Mouse (Mus musculus): Measurements from ENCODE around the gene Gpank1. TPM values are rescaled to one million over a fixed set of nuclear protein-coding genes. Genes with fewer than 3 reads are reported as not detected.

Gene Gpank1
- polyA plus RNA-seq, 1 experiment from 2014 or later: 25.2 TPM

GRCm38 (mm10) chr17:35104754-35105153 lies 16.5 kb upstream of the Gpank1 start:
- peak overlapping the region; percentile 27 for H3K4me2 ChIP-seq
- WGBS: 44% methylated on average over 6 of the region's 6 CpGs
- H3K27ac ChIP-seq (ENCODE audit: low read depth, low read length): peak overlapping the region; percentile 73
- DNase-seq (ENCODE audit: low spot score) (no peak), ATAC-seq (replicated peaks; ENCODE audit: low FRiP score) (peak; percentile 85)
- H3K36me3 ChIP-seq (ENCODE audit: control insufficient read depth, insufficient read depth, low read length): peaks cover 30% of the 10 kb centered on the region
- no peaks in the 10 kb centered on the region for H3K27me3 ChIP-seq (replicated peaks; ENCODE audit: control insufficient read depth, insufficient read depth, low read length)
- H3K9ac ChIP-seq (ENCODE audit: low read depth, low read length): peak overlapping the region; percentile 52
- H3K9me3 ChIP-seq (ENCODE audit: control insufficient read depth, low read length): no peaks in the 10 kb centered on the region
- H3K4me3 ChIP-seq (ENCODE audit: low read depth, low read length): no peak overlapping the region
- H3K4me1 ChIP-seq (replicated peaks; ENCODE audit: control insufficient read depth, insufficient read depth, low read length): peaks cover 41% of the 10 kb centered on the region

DNA sequence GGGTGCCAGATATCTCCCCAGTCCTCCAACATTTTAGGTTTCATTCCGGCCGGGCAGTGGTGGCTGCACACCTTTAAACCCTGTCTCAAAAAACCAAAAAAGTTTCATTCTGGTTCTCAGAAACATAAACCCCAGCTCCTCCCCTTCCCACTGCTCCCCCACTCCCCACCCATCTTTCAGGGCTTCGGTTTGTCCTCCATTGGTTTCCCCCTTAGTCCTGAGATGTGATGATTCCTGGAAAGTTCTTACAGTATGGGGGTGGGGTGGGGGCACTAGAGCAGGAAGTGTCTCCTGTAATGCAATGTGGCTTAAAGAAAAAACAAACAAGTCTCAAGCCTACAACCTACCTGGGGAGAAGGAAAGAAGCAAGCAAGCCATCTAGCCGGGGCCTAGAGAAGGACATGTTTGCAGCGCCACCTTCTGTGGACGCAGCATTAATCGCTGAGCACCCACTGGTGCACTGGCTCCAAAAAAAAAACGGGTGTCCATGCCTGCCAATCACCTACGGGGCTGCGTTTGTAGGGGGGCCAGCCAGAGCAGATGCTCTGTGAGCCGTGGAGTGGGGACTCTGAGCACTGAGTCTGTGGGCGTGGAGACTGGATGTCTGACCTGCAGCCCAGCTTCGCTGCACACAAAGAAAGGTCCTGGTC lies 15.4 kb upstream of the Gpank1 start:
- H3K4me2 ChIP-seq: peak overlapping the region; percentile 27

GRCm38 (mm10) chr17:35106522-35106921 lies 14.7 kb upstream of the Gpank1 start:
- no peak overlapping the region; the same call in 1 of the 2 replicates for H3K4me2 ChIP-seq
- no peak overlapping the region for H3K27ac ChIP-seq (ENCODE audit: low read depth, low read length)
- ATAC-seq (replicated peaks; ENCODE audit: low FRiP score): no peak
- 71% methylated on average over 3 of the region's 3 CpGs for WGBS
- H3K4me1 ChIP-seq (replicated peaks; ENCODE audit: control insufficient read depth, insufficient read depth, low read length): peaks cover 41% of the 10 kb centered on the region
- no peak overlapping the region for H3K9ac ChIP-seq (ENCODE audit: low read depth, low read length)
- H3K4me3 ChIP-seq (ENCODE audit: low read depth, low read length): no peak overlapping the region
- peaks cover 19% of the 10 kb centered on the region for H3K36me3 ChIP-seq (ENCODE audit: control insufficient read depth, insufficient read depth, low read length)
- H3K9me3 ChIP-seq (ENCODE audit: control insufficient read depth, low read length): no peaks in the 10 kb centered on the region
- H3K27me3 ChIP-seq (replicated peaks; ENCODE audit: control insufficient read depth, insufficient read depth, low read length): no peaks in the 10 kb centered on the region
- no peak for DNase-seq (ENCODE audit: low spot score)

More for the DNA sequence above, 15.4 kb upstream of the Gpank1 start:
- Histone ChIP-seq H3K36me3 (ENCODE audit: control insufficient read depth, insufficient read depth, low read length) (peaks cover 26% of the 10 kb centered on the region), H3K9me3 (ENCODE audit: control insufficient read depth, low read length) (no peaks in the 10 kb centered on the region), H3K9ac (ENCODE audit: low read depth, low read length) (peak overlapping the region; percentile 7; the same call in 1 of the 2 replicates), H3K4me3 (ENCODE audit: low read depth, low read length) (no peak overlapping the region), H3K4me1 (replicated peaks; ENCODE audit: control insufficient read depth, insufficient read depth, low read length) (peaks cover 41% of the 10 kb centered on the region), H3K27me3 (replicated peaks; ENCODE audit: control insufficient read depth, insufficient read depth, low read length) (no peaks in the 10 kb centered on the region), H3K27ac (ENCODE audit: low read depth, low read length) (peak overlapping the region; percentile 57)
- 30% methylated on average over 13 of the region's 13 CpGs for WGBS
- no peak for DNase-seq (ENCODE audit: low spot score)
- ATAC-seq (replicated peaks; ENCODE audit: low FRiP score): peak; percentile 53; the same call in 1 of the 2 replicates

DNA sequence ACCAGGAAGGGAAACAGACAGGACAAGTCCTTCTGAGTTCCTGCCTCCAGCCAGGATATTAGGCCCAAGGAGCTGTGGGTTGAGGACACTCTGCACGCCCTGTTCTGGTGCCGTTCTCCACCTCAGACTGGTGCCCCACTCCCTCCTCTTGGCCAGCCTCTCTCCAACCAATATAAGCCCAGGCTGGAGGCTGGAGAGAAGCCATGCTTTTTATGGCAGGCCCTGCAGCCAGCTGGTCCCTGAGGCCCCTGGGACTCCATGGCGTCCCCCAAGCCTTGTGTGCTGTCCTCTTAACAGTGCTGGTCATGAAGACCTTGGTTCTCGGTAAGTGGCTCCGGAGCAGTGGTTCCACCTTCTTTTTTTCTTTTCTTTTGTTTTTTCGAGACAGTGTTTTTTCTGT lies 13.2 kb upstream of the Gpank1 start, which contains the start of gene Ly6g5c:
Gene Ly6g5c, plus strand, starts transcription at position 183 of the 400 bp plus-strand sequence.
- 84% methylated on average over 6 of the region's 6 CpGs for WGBS
- Histone ChIP-seq H3K36me3 (ENCODE audit: control insufficient read depth, insufficient read depth, low read length) (peaks cover 5% of the 10 kb centered on the region; the same call in 1 of the 2 replicates), H3K27me3 (replicated peaks; ENCODE audit: control insufficient read depth, insufficient read depth, low read length) (no peaks in the 10 kb centered on the region), H3K9ac (ENCODE audit: low read depth, low read length) (no peak within 1 kb of the TSS), H3K4me1 (replicated peaks; ENCODE audit: control insufficient read depth, insufficient read depth, low read length) (peaks cover 32% of the 10 kb centered on the region), H3K4me3 (ENCODE audit: low read depth, low read length) (no peak within 1 kb of the TSS), H3K9me3 (ENCODE audit: control insufficient read depth, low read length) (no peaks in the 10 kb centered on the region), H3K27ac (ENCODE audit: low read depth, low read length) (no peak within 1 kb of the TSS), H3K4me2 (no peak within 1 kb of the TSS)
- no peak for DNase-seq (ENCODE audit: low spot score)
- no peak for ATAC-seq (replicated peaks; ENCODE audit: low FRiP score)

DNA sequence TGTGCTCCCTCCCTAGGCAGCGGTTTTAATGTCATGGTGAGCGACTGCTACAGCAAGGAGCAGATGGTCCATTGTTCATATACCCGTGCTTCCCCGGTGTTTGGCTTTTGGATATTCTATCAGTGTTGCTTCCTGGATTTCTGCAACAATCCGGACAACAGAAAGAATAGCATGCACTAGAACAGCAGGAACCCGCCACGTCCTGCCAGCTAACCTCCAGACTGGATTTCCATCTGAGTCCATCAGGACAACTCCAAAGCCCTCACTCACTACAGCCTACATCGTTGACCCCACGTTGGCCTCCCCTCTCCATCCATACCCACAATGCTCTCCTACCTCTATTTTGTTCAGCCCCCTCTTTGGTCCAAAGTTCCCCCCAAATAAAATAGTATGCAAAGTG lies 9.5 kb upstream of the Gpank1 start:
- 72% methylated on average over 9 of the region's 9 CpGs for WGBS
- DNase-seq (ENCODE audit: low spot score): no peak

GRCm38 (mm10) chr17:35115046-35116019 lies 5.9 kb upstream of the Gpank1 start, which contains the start of gene Ly6g5b:
TSS of gene Ly6g5b (minus strand) at chr17:35115428.
- no peak within 1 kb of the TSS for H3K27ac ChIP-seq (ENCODE audit: low read depth, low read length)
- H3K4me2 ChIP-seq: no peak within 1 kb of the TSS
- H3K9ac ChIP-seq (ENCODE audit: low read depth, low read length): no peak within 1 kb of the TSS
- ATAC-seq (replicated peaks; ENCODE audit: low FRiP score): peak; percentile 34; the same call in 1 of the 2 replicates
- H3K4me3 ChIP-seq (ENCODE audit: low read depth, low read length): no peak within 1 kb of the TSS
- H3K9me3 ChIP-seq (ENCODE audit: control insufficient read depth, low read length): no peaks in the 10 kb centered on the region
- H3K4me1 ChIP-seq (replicated peaks; ENCODE audit: control insufficient read depth, insufficient read depth, low read length): peaks cover 5% of the 10 kb centered on the region; the same call in 1 of the 2 replicates
- DNase-seq (ENCODE audit: low spot score): no peak
- H3K36me3 ChIP-seq (ENCODE audit: control insufficient read depth, insufficient read depth, low read length): peaks cover 21% of the 10 kb centered on the region
- no peaks in the 10 kb centered on the region for H3K27me3 ChIP-seq (replicated peaks; ENCODE audit: control insufficient read depth, insufficient read depth, low read length)
- 79% methylated on average over 8 of the region's 8 CpGs for WGBS

More for the DNA sequence above, 9.5 kb upstream of the Gpank1 start:
- Histone ChIP-seq H3K9ac (ENCODE audit: low read depth, low read length) (no peak overlapping the region), H3K9me3 (ENCODE audit: control insufficient read depth, low read length) (no peaks in the 10 kb centered on the region), H3K36me3 (ENCODE audit: control insufficient read depth, insufficient read depth, low read length) (peaks cover 2% of the 10 kb centered on the region; the same call in 1 of the 2 replicates), H3K4me3 (ENCODE audit: low read depth, low read length) (no peak overlapping the region), H3K4me1 (replicated peaks; ENCODE audit: control insufficient read depth, insufficient read depth, low read length) (no peaks in the 10 kb centered on the region), H3K4me2 (no peak overlapping the region), H3K27me3 (replicated peaks; ENCODE audit: control insufficient read depth, insufficient read depth, low read length) (no peaks in the 10 kb centered on the region), H3K27ac (ENCODE audit: low read depth, low read length) (no peak overlapping the region)
- ATAC-seq (replicated peaks; ENCODE audit: low FRiP score): no peak

GRCm38 (mm10) chr17:35120745-35121142 lies 511 bp upstream of the Gpank1 start:
- no peaks in the 10 kb centered on the region for H3K27me3 ChIP-seq (replicated peaks; ENCODE audit: control insufficient read depth, insufficient read depth, low read length)
- no peaks in the 10 kb centered on the region for H3K9me3 ChIP-seq (ENCODE audit: control insufficient read depth, low read length)
- peaks cover 21% of the 10 kb centered on the region for H3K36me3 ChIP-seq (ENCODE audit: control insufficient read depth, insufficient read depth, low read length)
- H3K4me2 ChIP-seq: peak overlapping the region; percentile 79
- ATAC-seq (replicated peaks; ENCODE audit: low FRiP score) (no peak), DNase-seq (ENCODE audit: low spot score) (no peak)
- under 1% methylated on average over 33 of the region's 33 CpGs for WGBS
- peak overlapping the region; percentile 81 for H3K9ac ChIP-seq (ENCODE audit: low read depth, low read length)
- peak overlapping the region; percentile 80 for H3K4me3 ChIP-seq (ENCODE audit: low read depth, low read length)
- H3K27ac ChIP-seq (ENCODE audit: low read depth, low read length): peak overlapping the region; percentile 94
- peaks cover 16% of the 10 kb centered on the region for H3K4me1 ChIP-seq (replicated peaks; ENCODE audit: control insufficient read depth, insufficient read depth, low read length)

GRCm38 (mm10) chr17:35121871-35122303 lies 632 bp downstream of the Gpank1 start, which contains the start of gene Csnk2b:
TSS of gene Csnk2b (minus strand) at chr17:35122053.
- WGBS: 0% methylated on average over 19 of the region's 19 CpGs
- ATAC-seq (replicated peaks; ENCODE audit: low FRiP score): no peak
- H3K36me3 ChIP-seq (ENCODE audit: control insufficient read depth, insufficient read depth, low read length): peaks cover 18% of the 10 kb centered on the region
- peak within 1 kb of the TSS; percentile 83 for H3K9ac ChIP-seq (ENCODE audit: low read depth, low read length)
- peaks cover 21% of the 10 kb centered on the region for H3K4me1 ChIP-seq (replicated peaks; ENCODE audit: control insufficient read depth, insufficient read depth, low read length)
- H3K27me3 ChIP-seq (replicated peaks; ENCODE audit: control insufficient read depth, insufficient read depth, low read length): no peaks in the 10 kb centered on the region
- peak within 1 kb of the TSS; percentile 94 for H3K27ac ChIP-seq (ENCODE audit: low read depth, low read length)
- no peaks in the 10 kb centered on the region for H3K9me3 ChIP-seq (ENCODE audit: control insufficient read depth, low read length)
- H3K4me3 ChIP-seq (ENCODE audit: low read depth, low read length): peak within 1 kb of the TSS; percentile 80
- H3K4me2 ChIP-seq: peak within 1 kb of the TSS; percentile 89
- DNase-seq (ENCODE audit: low spot score): peak; percentile 67

All from liver, embryonic 11.5 days (tissue).